Mouse (Mus musculus) limb, embryonic 10.5 days (tissue): ENCODE results near the gene Gab1. TPM values are rescaled to one million over a fixed set of nuclear protein-coding genes. Genes with fewer than 3 reads are reported as not detected.

ENCODE experiments used
- DNase-seq: peaks from one replicate; pipeline ENCODE4 v3.0.0-alpha.2; 2017; ENCODE audit warnings: low spot score
- H3K27ac ChIP-seq: fragments of 300-500 bp; sonication (generic); 2 replicates; pipeline ENCODE4 v1.5.1; 2016; ENCODE audit warnings: mild to moderate bottlenecking
- H3K27me3 ChIP-seq: fragments of 300-500 bp; sonication (generic); 2 replicates; pipeline ENCODE4 v1.6.1; 2016; ENCODE audit warnings: low read depth, mild to moderate bottlenecking; ENCODE audit not compliant: poor library complexity, severe bottlenecking
- H3K36me3 ChIP-seq: fragments of 300-500 bp; sonication (generic); 2 replicates; pipeline ENCODE4 v1.6.1; 2016; ENCODE audit warnings: mild to moderate bottlenecking, moderate library complexity
- H3K4me1 ChIP-seq: fragments of 300-500 bp; sonication (generic); 2 replicates; pipeline ENCODE4 v1.6.1; 2016
- H3K4me3 ChIP-seq: fragments of 300-500 bp; sonication (generic); 2 replicates; pipeline ENCODE4 v1.5.1; 2016; ENCODE audit warnings: mild to moderate bottlenecking, moderate library complexity
- H3K9me3 ChIP-seq: fragments of 300-500 bp; sonication (generic); replicated peaks from 2 replicates; pipeline ENCODE4 v1.6.1; 2016; ENCODE audit warnings: mild to moderate bottlenecking
- WGBS: fragments of 180-500 bp; shearing (Covaris S2); methylation state at CpG from one replicate; pipeline ENCODE4 v1.1.7; 2016; 5-methylcytosine and 5-hydroxymethylcytosine counted together
- polyA plus RNA-seq: library from polyadenylated mRNA; unstranded; fragments of >200 nt; fragmentation: Nextera tagmentation; extraction: Ambion mirVana; gene quantifications from 2 replicates; pipeline ENCODE4 v1.2.1, GENCODE M21; 2016

The Gab1 gene
- polyA plus RNA-seq, 1 experiment from 2014 or later: 14.2 TPM

DNA sequence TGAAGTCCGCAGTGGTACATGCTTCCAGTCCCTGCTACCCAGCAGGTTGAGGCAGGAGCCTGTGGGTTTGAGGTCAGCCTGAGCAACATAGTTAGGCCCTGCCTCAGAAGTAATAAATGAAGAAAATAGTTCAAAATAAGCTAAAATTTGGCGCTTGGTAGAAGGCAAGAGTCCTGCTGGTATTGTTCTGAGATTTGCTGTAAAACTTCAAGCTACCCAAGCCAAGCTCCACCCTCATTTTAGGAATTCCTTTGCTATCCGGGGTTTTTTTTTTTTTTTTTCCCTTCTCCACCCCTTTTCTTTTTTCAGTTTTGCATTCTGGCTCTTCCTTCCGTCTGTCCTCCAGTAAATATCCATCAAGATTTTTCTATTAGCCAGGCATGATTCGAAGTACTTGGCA, 15.7 kb upstream of the Gab1 start:
- DNase-seq: no peak

DNA sequence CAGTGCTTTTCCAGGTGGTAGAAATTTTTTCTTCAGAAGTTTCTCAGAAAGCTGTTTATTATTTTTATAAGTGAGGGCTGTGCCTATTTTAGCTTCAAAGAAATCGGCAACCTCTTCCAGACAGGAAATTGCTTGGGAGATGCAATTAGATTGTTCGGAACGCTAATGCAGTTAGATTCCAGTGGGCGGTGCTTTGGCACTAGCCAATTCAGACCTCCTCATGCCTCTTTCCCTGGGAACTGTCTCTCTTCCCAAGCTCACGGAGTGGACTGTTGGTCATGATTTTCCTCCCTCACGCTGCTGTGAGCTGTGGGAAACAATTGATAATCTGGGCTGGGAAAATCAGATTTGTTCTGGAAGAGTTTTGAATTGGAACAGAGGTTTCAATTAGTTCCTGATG, 15.1 kb upstream of the Gab1 start:
- Histone ChIP-seq H3K27ac (peak overlapping the region; percentile 71), H3K4me3 (peak overlapping the region; percentile 21), H3K9me3 (no peaks in the 10 kb centered on the region), H3K27me3 (no peaks in the 10 kb centered on the region), H3K4me1 (peaks cover 22% of the 10 kb centered on the region), H3K36me3 (no peaks in the 10 kb centered on the region)
- WGBS: 16% methylated on average over 6 of the region's 6 CpGs
- DNase-seq: no peak

More for the DNA sequence above, 15.7 kb upstream of the Gab1 start:
- no peaks in the 10 kb centered on the region for H3K27me3 ChIP-seq
- 82% methylated on average over 5 of the region's 5 CpGs for WGBS
- H3K27ac ChIP-seq: peak overlapping the region; percentile 71
- peaks cover 22% of the 10 kb centered on the region for H3K4me1 ChIP-seq
- no peak overlapping the region for H3K4me3 ChIP-seq
- no peaks in the 10 kb centered on the region for H3K9me3 ChIP-seq
- no peaks in the 10 kb centered on the region for H3K36me3 ChIP-seq

DNA sequence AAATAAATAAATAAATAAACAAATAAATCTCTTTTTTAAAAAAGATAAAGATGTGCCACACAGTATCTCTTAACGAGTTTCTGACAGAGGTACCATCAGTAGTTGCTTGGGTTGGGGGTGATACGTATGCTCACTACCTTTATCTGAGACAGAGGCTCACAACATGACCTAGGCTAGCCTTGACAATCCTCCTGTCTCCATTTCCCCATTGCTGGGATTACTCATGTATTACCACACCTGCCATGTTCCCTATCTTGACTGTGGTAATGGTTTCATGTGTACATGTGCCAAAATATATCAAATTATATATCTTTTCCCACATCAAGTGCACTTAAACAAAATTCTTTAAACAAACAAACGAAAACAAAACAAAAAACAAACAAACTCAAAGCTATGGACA, 14.2 kb upstream of the Gab1 start:
- Histone ChIP-seq H3K36me3 (no peaks in the 10 kb centered on the region), H3K27me3 (no peaks in the 10 kb centered on the region), H3K4me1 (peaks cover 21% of the 10 kb centered on the region), H3K4me3 (no peak overlapping the region), H3K9me3 (no peaks in the 10 kb centered on the region), H3K27ac (no peak overlapping the region)
- no peak for DNase-seq
- 87% methylated on average over 3 of the region's 3 CpGs for WGBS

DNA sequence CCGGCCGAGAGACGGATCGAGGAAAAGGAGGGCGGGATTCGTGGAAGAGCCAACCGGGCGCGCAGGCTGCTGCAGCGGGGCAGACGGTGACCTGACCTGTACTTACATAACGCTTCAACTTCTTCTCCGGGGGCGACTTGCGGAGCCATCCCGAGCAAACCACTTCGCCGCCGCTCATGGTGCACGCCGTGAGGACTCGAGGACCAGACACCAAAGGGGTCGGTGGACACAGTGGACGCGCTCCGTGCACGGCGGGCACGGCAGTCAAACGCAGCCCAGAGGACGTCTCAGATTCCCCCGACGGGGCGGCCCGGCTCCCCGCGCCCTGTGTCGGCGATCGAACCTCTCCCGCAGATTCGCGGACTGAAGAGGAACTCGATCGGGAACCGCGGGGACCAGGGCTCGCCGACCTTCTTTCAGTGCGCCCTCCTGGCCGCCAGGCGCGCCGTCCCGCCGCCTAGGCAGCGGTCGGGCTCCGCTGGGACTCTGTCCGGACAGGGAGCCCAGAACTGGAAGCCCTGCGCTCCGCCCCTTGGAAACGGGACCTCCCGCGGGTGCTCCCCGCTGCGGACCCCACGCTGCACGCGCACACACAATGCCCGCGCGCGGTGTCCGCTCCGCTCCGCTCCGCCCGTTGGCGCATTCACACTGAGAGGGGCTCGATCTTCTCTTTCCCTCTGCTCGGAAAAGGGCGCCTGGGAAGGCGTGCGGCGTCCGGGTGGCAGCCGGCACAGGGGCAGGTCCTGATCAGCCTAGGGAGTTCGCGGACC, 708 bp downstream of the Gab1 start:
- H3K36me3 ChIP-seq: no peaks in the 10 kb centered on the region
- H3K4me1 ChIP-seq: peaks cover 15% of the 10 kb centered on the region
- peak overlapping the region; percentile 96 for H3K27ac ChIP-seq
- WGBS: under 1% methylated on average over 88 of the region's 90 CpGs
- peak; percentile 77 for DNase-seq
- H3K27me3 ChIP-seq: no peaks in the 10 kb centered on the region
- H3K4me3 ChIP-seq: peak overlapping the region; percentile 88
- no peaks in the 10 kb centered on the region for H3K9me3 ChIP-seq

DNA sequence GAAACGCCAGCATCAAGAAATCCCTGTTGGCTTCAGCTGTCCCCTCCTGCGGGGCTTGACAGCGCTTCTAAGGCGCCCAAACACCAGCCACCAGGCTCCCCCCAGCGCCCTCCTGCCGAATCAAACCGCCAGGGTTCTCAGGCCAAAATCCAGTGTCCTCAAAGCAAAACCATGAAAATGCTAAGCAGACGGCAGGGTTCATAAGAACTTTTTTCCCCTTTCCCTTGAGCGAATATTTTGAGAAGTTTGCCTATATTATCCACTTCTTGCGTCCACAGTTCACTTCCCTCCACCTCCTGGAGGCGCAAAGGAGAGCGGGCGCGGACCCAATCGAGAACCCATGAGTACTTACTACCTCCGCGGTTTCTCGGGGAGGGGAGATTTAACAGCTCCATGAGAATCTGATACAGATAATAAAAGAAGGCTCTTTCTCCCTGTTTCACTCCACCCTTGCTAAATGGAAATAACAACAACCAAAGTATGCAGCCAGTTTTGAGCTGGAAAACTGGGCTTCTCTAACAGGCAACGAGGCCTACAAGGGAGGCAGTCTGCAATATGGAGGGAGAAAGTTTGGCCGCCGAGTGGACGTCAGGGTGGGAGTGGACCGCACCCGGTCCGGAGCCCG, 1.4 kb downstream of the Gab1 start:
- WGBS: under 1% methylated on average over 26 of the region's 26 CpGs
- Histone ChIP-seq H3K9me3 (no peaks in the 10 kb centered on the region), H3K4me1 (peaks cover 18% of the 10 kb centered on the region), H3K36me3 (no peaks in the 10 kb centered on the region), H3K27me3 (no peaks in the 10 kb centered on the region), H3K27ac (peak overlapping the region; percentile 96), H3K4me3 (peak overlapping the region; percentile 88)
- DNase-seq: peak; percentile 74

DNA sequence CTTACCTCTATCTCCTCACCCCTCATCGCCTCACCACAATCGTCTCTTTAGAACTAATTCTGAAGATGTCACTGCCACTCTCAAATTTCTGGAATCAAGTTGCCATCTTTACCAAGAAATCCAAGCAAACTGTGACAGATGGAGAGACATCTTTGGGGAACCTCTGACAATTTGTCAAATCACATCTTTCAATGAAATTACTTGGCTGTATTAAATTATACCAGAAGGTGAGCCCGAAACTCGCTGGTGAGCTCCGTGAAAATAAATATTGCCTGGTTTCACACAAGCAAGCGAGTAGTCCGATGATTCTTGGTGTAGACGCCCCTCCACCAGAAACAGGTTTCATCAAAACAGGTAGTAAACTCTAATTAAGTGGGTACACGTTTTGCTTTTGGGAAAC, 2.2 kb downstream of the Gab1 start:
- Histone ChIP-seq H3K36me3 (no peaks in the 10 kb centered on the region), H3K4me3 (peak overlapping the region; percentile 88), H3K27me3 (no peaks in the 10 kb centered on the region), H3K27ac (no peak overlapping the region), H3K4me1 (peaks cover 22% of the 10 kb centered on the region), H3K9me3 (no peaks in the 10 kb centered on the region)
- 48% methylated on average over 9 of the region's 9 CpGs for WGBS
- no peak for DNase-seq

DNA sequence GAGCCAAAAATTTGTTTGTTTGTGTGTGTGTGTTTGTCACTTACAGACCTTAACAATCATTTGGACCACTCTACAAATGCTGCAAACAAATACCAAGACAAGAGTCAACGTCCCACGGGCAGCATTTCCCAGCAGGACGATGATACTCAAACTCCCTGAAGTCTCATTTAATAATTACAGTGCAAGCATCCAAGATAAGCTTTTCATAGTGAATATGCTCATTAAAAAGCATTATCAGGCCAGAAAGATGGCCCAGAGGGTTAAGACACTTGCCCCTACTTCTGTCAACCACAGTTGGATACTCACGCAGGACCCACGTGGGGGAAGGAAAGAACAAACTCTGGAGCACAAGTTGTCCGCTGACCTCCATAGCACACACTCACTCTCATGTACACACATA, 4.8 kb downstream of the Gab1 start:
- H3K4me1 ChIP-seq: peaks cover 31% of the 10 kb centered on the region
- no peak for DNase-seq
- 0 out of 2 replicates have a peak, but pooled peaks cover 2% of the 10 kb centered on the region for H3K36me3 ChIP-seq
- H3K9me3 ChIP-seq: no peaks in the 10 kb centered on the region
- H3K4me3 ChIP-seq: no peak overlapping the region
- H3K27ac ChIP-seq: no peak overlapping the region
- 94% methylated on average over 6 of the region's 6 CpGs for WGBS
- no peaks in the 10 kb centered on the region for H3K27me3 ChIP-seq

DNA sequence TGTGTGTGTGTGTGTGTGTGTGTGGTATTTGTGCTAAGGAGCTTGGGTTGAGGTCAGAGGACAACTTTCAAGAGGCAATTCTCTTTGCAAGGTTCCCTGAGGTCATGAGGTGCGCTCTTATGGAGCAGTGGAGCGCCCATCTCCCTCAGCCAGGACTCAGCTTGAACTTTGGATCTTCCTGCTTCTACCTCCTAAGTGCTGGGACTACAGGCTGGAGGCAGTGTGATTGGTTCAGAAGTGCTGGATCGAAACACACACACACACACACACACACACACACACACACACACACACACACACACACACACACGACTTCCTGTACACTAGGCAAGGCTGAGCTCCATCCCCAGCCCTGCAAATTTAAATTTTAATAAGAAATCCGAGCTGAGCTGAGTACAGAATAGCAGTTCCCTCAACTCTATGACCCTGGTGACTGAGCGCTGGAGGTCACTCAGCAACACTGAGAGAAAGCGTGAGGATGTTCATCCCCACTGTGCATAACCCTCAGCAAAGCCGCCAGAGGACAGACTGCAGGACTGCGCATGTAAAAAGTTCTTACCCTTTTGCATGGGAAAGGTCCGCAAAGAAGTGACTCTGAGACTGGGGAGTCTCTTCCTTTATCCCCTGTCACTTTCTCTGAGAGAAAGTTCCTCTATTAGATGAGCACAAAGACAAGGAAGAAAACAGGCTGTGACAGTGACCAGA, 6.4 kb downstream of the Gab1 start:
- H3K4me3 ChIP-seq: no peak overlapping the region
- no peaks in the 10 kb centered on the region for H3K27me3 ChIP-seq
- H3K4me1 ChIP-seq: peaks cover 44% of the 10 kb centered on the region
- 0 out of 2 replicates have a peak, but pooled peaks cover 2% of the 10 kb centered on the region for H3K36me3 ChIP-seq
- H3K9me3 ChIP-seq: no peaks in the 10 kb centered on the region
- H3K27ac ChIP-seq: no peak overlapping the region
- no peak for DNase-seq
- WGBS: 73% methylated on average over 9 of the region's 10 CpGs

DNA sequence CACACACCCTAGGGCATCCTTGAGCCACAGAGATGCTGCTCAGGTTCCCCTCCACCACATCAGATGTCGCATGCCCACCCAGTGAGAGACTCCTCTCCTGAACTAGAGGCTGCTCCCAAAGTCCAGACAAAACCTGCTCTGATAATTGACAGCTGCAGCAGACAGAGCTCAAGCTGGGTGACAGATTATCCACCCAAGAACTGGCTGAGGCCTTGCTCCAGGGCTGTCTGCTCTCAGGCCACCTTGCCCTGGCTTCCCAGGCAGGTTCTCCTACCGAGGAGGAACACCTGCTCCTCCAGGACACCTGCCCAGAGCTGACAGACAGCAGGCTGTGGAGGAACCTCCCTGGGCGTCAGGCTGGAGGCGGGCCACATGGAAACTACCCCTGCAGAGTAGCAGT, 7.6 kb downstream of the Gab1 start:
- DNase-seq: no peak
- Histone ChIP-seq H3K9me3 (no peaks in the 10 kb centered on the region), H3K27ac (no peak overlapping the region), H3K4me1 (peaks cover 33% of the 10 kb centered on the region), H3K36me3 (0 out of 2 replicates have a peak, but pooled peaks cover 2% of the 10 kb centered on the region), H3K4me3 (no peak overlapping the region), H3K27me3 (no peaks in the 10 kb centered on the region)
- WGBS: 57% methylated on average over 4 of the region's 4 CpGs

DNA sequence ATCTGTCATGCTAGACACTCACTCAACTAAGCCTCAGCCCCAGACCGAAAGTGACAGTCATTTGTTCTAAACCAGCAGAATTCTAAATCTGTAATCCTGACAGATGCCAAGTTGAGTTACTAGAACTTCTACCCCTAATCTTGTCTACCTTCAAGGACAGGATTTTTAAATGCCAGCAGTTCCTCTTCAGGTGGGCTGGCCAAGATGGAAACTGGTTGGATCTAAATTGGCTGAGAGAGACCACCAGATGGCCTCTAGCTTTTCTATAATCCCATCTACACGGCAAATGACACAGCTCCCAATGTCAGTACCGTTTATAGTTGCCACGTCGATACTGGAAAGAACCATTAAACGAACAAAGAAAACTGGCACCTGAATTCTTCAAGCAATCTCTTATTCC, 8.9 kb downstream of the Gab1 start:
- Histone ChIP-seq H3K4me1 (peaks cover 32% of the 10 kb centered on the region), H3K9me3 (no peaks in the 10 kb centered on the region), H3K27me3 (no peaks in the 10 kb centered on the region), H3K36me3 (0 out of 2 replicates have a peak, but pooled peaks cover 2% of the 10 kb centered on the region), H3K4me3 (no peak overlapping the region), H3K27ac (no peak overlapping the region)
- 94% methylated on average over 6 of the region's 6 CpGs for WGBS
- no peak for DNase-seq

DNA sequence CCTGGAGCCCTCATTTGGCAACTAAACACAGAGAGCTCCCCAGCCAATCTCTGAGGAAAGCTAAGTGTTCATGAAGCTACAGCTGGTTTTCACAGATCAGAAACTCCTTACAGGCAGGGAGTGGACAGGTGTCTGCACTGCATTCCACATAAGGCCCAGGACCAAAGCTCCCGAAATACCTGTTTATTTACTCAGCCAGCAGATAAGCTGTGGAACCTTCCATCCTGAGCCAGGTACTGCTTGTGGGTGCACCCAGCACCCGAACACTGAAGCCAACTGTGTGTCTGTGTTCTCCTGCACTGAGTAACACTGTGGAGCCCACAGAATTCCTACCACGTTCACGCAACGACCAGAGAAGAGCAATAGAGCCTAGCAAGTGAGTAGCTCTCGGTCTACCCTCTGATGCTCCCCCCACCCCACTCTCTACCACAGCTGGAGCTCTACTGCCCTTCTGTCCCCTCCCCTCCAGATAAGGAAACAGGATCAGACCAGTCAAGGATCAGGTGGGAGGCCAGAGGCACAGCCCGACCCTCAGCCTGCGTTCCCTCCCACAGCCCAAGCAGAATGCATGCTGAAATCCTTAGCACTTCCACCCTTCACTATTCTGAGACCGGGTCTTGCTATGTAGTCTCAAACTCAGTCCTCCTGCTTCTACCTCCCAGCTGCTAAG, 9.6 kb downstream of the Gab1 start:
- H3K4me1 ChIP-seq: peaks cover 32% of the 10 kb centered on the region
- no peak for DNase-seq
- no peaks in the 10 kb centered on the region for H3K27me3 ChIP-seq
- 0 out of 2 replicates have a peak, but pooled peaks cover 2% of the 10 kb centered on the region for H3K36me3 ChIP-seq
- no peak overlapping the region for H3K4me3 ChIP-seq
- H3K27ac ChIP-seq: peak overlapping the region; percentile 72; the same call in 1 of the 2 replicates
- WGBS: 77% methylated on average over 9 of the region's 9 CpGs
- no peaks in the 10 kb centered on the region for H3K9me3 ChIP-seq

DNA sequence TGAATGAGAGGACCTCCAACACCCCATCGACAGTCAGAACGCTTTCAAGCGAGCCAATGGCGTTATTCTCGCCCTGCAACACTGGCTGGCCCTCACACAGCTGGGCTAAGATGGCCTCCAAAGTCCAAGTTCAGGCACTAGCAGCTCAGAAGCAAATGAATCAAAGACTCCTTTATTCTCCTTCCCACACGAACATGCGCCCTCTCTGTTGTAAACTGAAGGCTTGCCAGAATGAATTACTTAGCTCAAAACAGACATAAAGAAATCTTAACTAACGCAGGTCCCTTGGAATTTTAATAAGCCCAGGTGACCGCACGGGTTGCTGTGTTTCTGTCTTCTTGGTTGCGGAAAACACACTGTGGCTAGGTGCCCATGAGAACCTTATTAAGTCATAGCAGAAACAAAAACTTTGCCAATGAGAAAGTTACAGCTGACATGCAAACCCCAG, 10.4 kb downstream of the Gab1 start:
- no peak for DNase-seq
- WGBS: 88% methylated on average over 11 of the region's 11 CpGs
- Histone ChIP-seq H3K36me3 (0 out of 2 replicates have a peak, but pooled peaks cover 2% of the 10 kb centered on the region), H3K4me3 (no peak overlapping the region), H3K9me3 (no peaks in the 10 kb centered on the region), H3K27ac (peak overlapping the region; percentile 72; the same call in 1 of the 2 replicates), H3K27me3 (no peaks in the 10 kb centered on the region), H3K4me1 (peaks cover 32% of the 10 kb centered on the region)
